20 mouse cellular contexts compared by ENCODE assay signal in genomic region chr11:39733434-39734076, GRCm38 (mm10).
DNase-seq lines count a peak whose midpoint lies in the region; ATAC-seq lines count a peak whose summit lies in the region.
"Had no signal": no experiment of that assay in that cellular context is flagged by ENCODE, and none has a peak within 500 bp of the region (broad histone marks: within the 10 kb centered on the region; RNA-seq: fewer than 3 reads in every experiment).

No protein-coding gene starts in this region.

- H3K36me3 ChIP-seq in forebrain, embryonic 14.5 days (ENCODE audit: control insufficient read depth, insufficient read depth, low read length) = no peaks in the 10 kb centered on the region
- no peaks in the 10 kb centered on the region for H3K36me3 ChIP-seq in forebrain, embryonic 12.5 days (replicated peaks)
- H3K36me3 ChIP-seq: embryonic facial prominence, embryonic 10.5 days; hindbrain, embryonic 12.5 days; liver, embryonic 13.5 days had no signal

- no peak overlapping the region for H3K4me3 ChIP-seq in forebrain, embryonic 14.5 days (ENCODE audit: low read depth, low read length)
- no peak overlapping the region for H3K4me3 ChIP-seq in forebrain, embryonic 12.5 days (replicated peaks)
- H3K4me3 ChIP-seq: embryonic facial prominence, embryonic 10.5 days; hindbrain, embryonic 12.5 days; liver, embryonic 13.5 days had no signal

- no peaks in the 10 kb centered on the region for H3K4me1 ChIP-seq in forebrain, embryonic 14.5 days (ENCODE audit: control insufficient read depth, insufficient read depth, low read length)
- no peaks in the 10 kb centered on the region for H3K4me1 ChIP-seq in forebrain, embryonic 12.5 days
- H3K4me1 ChIP-seq: embryonic facial prominence, embryonic 10.5 days; hindbrain, embryonic 12.5 days; liver, embryonic 13.5 days had no signal

- peak; percentile 84 for ATAC-seq in forebrain, embryonic 14.5 days
- no peak for ATAC-seq in forebrain, embryonic 12.5 days (ENCODE audit: low FRiP score)

- H3K27ac ChIP-seq in forebrain, embryonic 14.5 days (ENCODE audit: low read depth, low read length) = no peak overlapping the region
- no peak overlapping the region for H3K27ac ChIP-seq in forebrain, embryonic 12.5 days
- H3K27ac ChIP-seq: embryonic facial prominence, embryonic 10.5 days; hindbrain, embryonic 12.5 days; liver, embryonic 13.5 days had no signal

- H3K9ac ChIP-seq in forebrain, embryonic 14.5 days (ENCODE audit: low read length) = no peak overlapping the region
- no peak overlapping the region for H3K9ac ChIP-seq in forebrain, embryonic 12.5 days
- H3K9ac ChIP-seq: hindbrain, embryonic 12.5 days; liver, embryonic 13.5 days had no signal

- peak; percentile 79 for DNase-seq in forebrain, embryonic 14.5 days (ENCODE audit: low spot score)
- peak; percentile 24 to 28 for DNase-seq in right cerebral cortex, postnatal 10 days (ENCODE audit: low spot score in 2 of 2)
- DNase-seq in right cerebral cortex, adult 18-20 months = no peak
- peak; percentile 24 to 26 for DNase-seq in layer of hippocampus, adult 8-10 months (ENCODE audit: low spot score in 2 of 2)
- no peak for DNase-seq in gastrocnemius, postnatal 4 days (ENCODE audit: low spot score in 2 of 2)
- DNase-seq in kidney, postnatal 25 days = no peak
- DNase-seq: adrenal gland, postnatal 10 days; cerebellum, adult 11 months; cerebellum, adult 9-11 months; gastrocnemius, postnatal 36 days; kidney, adult 9 months; kidney, postnatal 14 days; liver, embryonic 13.5 days; lung, adult 2 months; lung, postnatal 14 days; thymus, postnatal 25 days had no signal

- 68% methylated on average over 15 of the region's 15 CpGs for WGBS in forebrain, embryonic 14.5 days
- 84% methylated on average over 15 of the region's 15 CpGs for WGBS in forebrain, embryonic 12.5 days

- H3K9me3 ChIP-seq in forebrain, embryonic 14.5 days (replicated peaks; ENCODE audit: control insufficient read depth, low read length) = no peaks in the 10 kb centered on the region
- no peaks in the 10 kb centered on the region for H3K9me3 ChIP-seq in forebrain, embryonic 12.5 days
- H3K9me3 ChIP-seq: embryonic facial prominence, embryonic 10.5 days; hindbrain, embryonic 12.5 days; liver, embryonic 13.5 days had no signal

- H3K4me2 ChIP-seq in forebrain, embryonic 14.5 days (ENCODE audit: low read length) = no peak overlapping the region
- H3K4me2 ChIP-seq in forebrain, embryonic 12.5 days = no peak overlapping the region
- H3K4me2 ChIP-seq: hindbrain, embryonic 12.5 days; liver, embryonic 13.5 days; midbrain, embryonic 11.5 days had no signal

- H3K27me3 ChIP-seq in forebrain, embryonic 14.5 days (replicated peaks; ENCODE audit: control insufficient read depth, insufficient read depth, low read length) = no peaks in the 10 kb centered on the region
- no peaks in the 10 kb centered on the region for H3K27me3 ChIP-seq in forebrain, embryonic 12.5 days
- H3K27me3 ChIP-seq: hindbrain, embryonic 12.5 days; liver, embryonic 13.5 days had no signal

Comparison
In these comparisons a context has a peak if more than half of its experiments do, and no peak if none do; other contexts are left out.
1. DNase-seq: peak in forebrain, embryonic 14.5 days (single experiment), right cerebral cortex, postnatal 10 days (2 of 2) and layer of hippocampus, adult 8-10 months (2 of 2); none in right cerebral cortex, adult 18-20 months (single experiment), gastrocnemius, postnatal 4 days (0 of 2) and kidney, postnatal 25 days (0 of 2).